Comparison of ENCODE assay signal across 35 mouse cellular contexts in the genomic region with DNA sequence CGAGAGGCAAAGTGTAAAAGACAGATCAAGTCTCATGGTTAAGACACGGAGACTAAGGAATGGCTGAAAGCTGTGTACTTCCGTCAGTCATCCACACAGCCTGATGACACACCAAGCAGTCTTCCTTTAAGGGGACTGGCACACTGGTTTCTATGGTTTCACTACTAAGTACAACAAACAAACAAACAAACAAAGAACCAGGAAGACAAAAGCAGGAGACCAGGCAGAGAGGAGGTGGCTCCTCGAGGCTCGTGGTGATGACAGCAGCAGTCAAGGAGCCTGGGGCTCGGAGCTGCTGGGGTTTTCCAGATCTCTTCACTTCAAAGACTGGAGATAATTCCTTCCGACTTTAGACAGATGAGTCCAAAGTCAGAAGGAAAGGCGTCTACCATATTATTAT. TPM values are rescaled to one million over a fixed set of nuclear protein-coding genes. Genes with fewer than 3 reads are reported as not detected.
"Had no signal": no experiment of that assay in that cellular context is flagged by ENCODE, and none has a peak within 500 bp of the region (broad histone marks: within the 10 kb centered on the region; RNA-seq: fewer than 3 reads in every experiment).

No protein-coding gene starts in this region.

- ATAC-seq: hindbrain, embryonic 16.5 days; hindbrain, postnatal 0 days; inflammation-experienced regulatory T-cells, adult 6 months; intestine, embryonic 15.5 days; intestine, embryonic 16.5 days; intestine, postnatal 0 days had no signal

- H3K27ac ChIP-seq: heart, embryonic 13.5 days; heart, embryonic 15.5 days; hindbrain, embryonic 10.5 days; hindbrain, embryonic 12.5 days; hindbrain, embryonic 13.5 days; hindbrain, embryonic 14.5 days; hindbrain, embryonic 15.5 days; hindbrain, postnatal 0 days; intestine, embryonic 15.5 days; kidney, embryonic 15.5 days; kidney, postnatal 0 days; layer of hippocampus, adult 2 months; left cerebral cortex, adult 2 months had no signal

- H3K27me3 ChIP-seq: heart, embryonic 12.5 days; heart, embryonic 13.5 days; heart, embryonic 15.5 days; hindbrain, embryonic 12.5 days; hindbrain, embryonic 13.5 days; hindbrain, embryonic 15.5 days; intestine, embryonic 15.5 days; kidney, embryonic 15.5 days had no signal

- H3K9me3 ChIP-seq: heart, embryonic 12.5 days; heart, embryonic 13.5 days; heart, embryonic 15.5 days; hindbrain, embryonic 10.5 days; hindbrain, embryonic 12.5 days; hindbrain, embryonic 13.5 days; hindbrain, embryonic 15.5 days; intestine, embryonic 15.5 days; kidney, embryonic 15.5 days had no signal

- H3K9ac ChIP-seq: heart, embryonic 12.5 days; heart, embryonic 13.5 days; heart, embryonic 15.5 days; hindbrain, embryonic 12.5 days; hindbrain, embryonic 13.5 days; hindbrain, embryonic 14.5 days; hindbrain, embryonic 15.5 days; intestine, embryonic 15.5 days; kidney, embryonic 15.5 days had no signal

- DNase-seq: heart, postnatal 10 days; heart, postnatal 14 days; heart, postnatal 36 days; heart, postnatal 4 days; kidney, adult 11 months; kidney, adult 18-20 months; kidney, adult 2 months; kidney, adult 8-10 months; kidney, adult 9 months; kidney, postnatal 10 days; kidney, postnatal 14 days; kidney, postnatal 25 days; kidney, postnatal 4 days; layer of hippocampus, adult 9-11 months; layer of hippocampus, postnatal 36 days had no signal

- H3K4me3 ChIP-seq: heart, embryonic 12.5 days; heart, embryonic 13.5 days; heart, embryonic 15.5 days; hindbrain, embryonic 10.5 days; hindbrain, embryonic 12.5 days; hindbrain, embryonic 13.5 days; hindbrain, embryonic 15.5 days; intestine, embryonic 15.5 days; kidney, embryonic 15.5 days; layer of hippocampus, adult 2 months; left cerebral cortex, adult 2 months had no signal

- H3K4me2 ChIP-seq: heart, embryonic 11.5 days; heart, embryonic 12.5 days; heart, embryonic 13.5 days; heart, embryonic 15.5 days; hindbrain, embryonic 12.5 days; hindbrain, embryonic 13.5 days; hindbrain, embryonic 14.5 days; hindbrain, embryonic 15.5 days; intestine, embryonic 15.5 days; kidney, embryonic 15.5 days had no signal

RNA-seq across cellular contexts. Expression of gene Slc44a5, which starts 33.2 kb away (rescaled TPM):
- total RNA-seq: heart, postnatal 36 days; hematopoietic stem cell, adult 5-6 weeks had no signal
- polyA plus RNA-seq: inflammation-experienced regulatory T-cells, adult 6 months had no signal
